Mouse (Mus musculus) midbrain, embryonic 15.5 days (tissue): ENCODE data around the gene Acss1. TPM values are rescaled to one million over a fixed set of nuclear protein-coding genes. Genes with fewer than 3 reads are reported as not detected.
A peak's percentile ranks its signal among the peaks of the same experiment; 100 is the strongest.

Source experiments
- ATAC-seq: fragments of 200-750 bp; cut with Nextera tagmentation; replicated peaks from 2 replicates; pipeline ENCODE4 v1.8.0; 2017; ENCODE audit warnings: moderate TSS enrichment
- H3K27ac ChIP-seq: fragments of 300-500 bp; sonication (generic); 2 replicates; pipeline ENCODE4 v1.5.1; 2015; ENCODE audit warnings: mild to moderate bottlenecking, inconsistent platforms
- H3K27me3 ChIP-seq: fragments of 300-500 bp; sonication (generic); replicated peaks from 2 replicates; pipeline ENCODE4 v1.6.1; 2015; ENCODE audit warnings: inconsistent platforms
- H3K36me3 ChIP-seq: fragments of 300-500 bp; sonication (generic); replicated peaks from 2 replicates; pipeline ENCODE4 v1.6.1; 2015; ENCODE audit warnings: inconsistent platforms
- H3K4me1 ChIP-seq: fragments of 300-500 bp; sonication (generic); 2 replicates; pipeline ENCODE4 v1.6.1; 2015; ENCODE audit warnings: inconsistent platforms
- H3K4me2 ChIP-seq: fragments of 300-500 bp; sonication (generic); 2 replicates; pipeline ENCODE4 v1.6.1; 2015; ENCODE audit warnings: inconsistent platforms, mild to moderate bottlenecking, moderate library complexity
- H3K4me3 ChIP-seq: fragments of 300-500 bp; sonication (generic); 2 replicates; pipeline ENCODE4 v1.5.1; 2015; ENCODE audit warnings: mild to moderate bottlenecking, inconsistent platforms
- H3K9ac ChIP-seq: fragments of 300-500 bp; sonication (generic); 2 replicates; pipeline ENCODE4 v1.6.1; 2015; ENCODE audit warnings: mild to moderate bottlenecking, inconsistent platforms
- H3K9me3 ChIP-seq: fragments of 300-500 bp; sonication (generic); 2 replicates; pipeline ENCODE4 v1.6.1; 2016; ENCODE audit warnings: inconsistent platforms
- WGBS: fragments of 180-500 bp; shearing (Covaris S2); methylation state at CpG from one replicate; pipeline ENCODE4 v1.1.7; 2015; ENCODE audit warnings: mixed read lengths; 5-methylcytosine and 5-hydroxymethylcytosine counted together
- polyA plus RNA-seq: library from polyadenylated mRNA; unstranded; fragments of >200 nt; fragmentation: Nextera tagmentation; extraction: Ambion mirVana; gene quantifications from 2 replicates; pipeline ENCODE4 v1.2.1, GENCODE M21; 2015

Acss1 gene
- polyA plus RNA-seq, 1 experiment from 2014 or later, result 16.7 TPM

DNA sequence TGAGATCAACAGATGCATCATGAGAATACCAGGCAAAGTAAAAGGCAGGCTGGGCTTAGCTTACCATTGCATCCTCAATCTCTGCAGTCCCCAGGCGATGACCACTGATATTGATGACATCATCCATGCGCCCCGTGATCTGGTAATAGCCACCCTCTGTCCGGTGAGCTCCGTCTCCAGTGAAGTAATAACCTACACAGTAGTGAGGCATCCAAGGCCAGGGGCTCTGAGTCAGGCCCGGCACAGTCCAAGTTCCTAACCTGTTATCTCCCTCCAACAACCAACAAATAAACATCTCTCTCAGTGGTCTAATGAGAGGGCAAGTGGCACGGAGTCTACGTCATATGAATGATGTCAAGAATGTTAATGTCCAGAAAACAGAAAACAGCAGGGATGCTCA, 43.4 kb downstream of the Acss1 start:
- Histone ChIP-seq H3K4me2 (no peak overlapping the region), H3K27me3 (no peaks in the 10 kb centered on the region), H3K9me3 (no peaks in the 10 kb centered on the region), H3K9ac (no peak overlapping the region), H3K36me3 (no peaks in the 10 kb centered on the region; the same call in 1 of the 2 replicates), H3K4me1 (no peaks in the 10 kb centered on the region), H3K4me3 (no peak overlapping the region), H3K27ac (no peak overlapping the region)
- 91% methylated on average over 8 of the region's 8 CpGs for WGBS
- no peak for ATAC-seq

DNA sequence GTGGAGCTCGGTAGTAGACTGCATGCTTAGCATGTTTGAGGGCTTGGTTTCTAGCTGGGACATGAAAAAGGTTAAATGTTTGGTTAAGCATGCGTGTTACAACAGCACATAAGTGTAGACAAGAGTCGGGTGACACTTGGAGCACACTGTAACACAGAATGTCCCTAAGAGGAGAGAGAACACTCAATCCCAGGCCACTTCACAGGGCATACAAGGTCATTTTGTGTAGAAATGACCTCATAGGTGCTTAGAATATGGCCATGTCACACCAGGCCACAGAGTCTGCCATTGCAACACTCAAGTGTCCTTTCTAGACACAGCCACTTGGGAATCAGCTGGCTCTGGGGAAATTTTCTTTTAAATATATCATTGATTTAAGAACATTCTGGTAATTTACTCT, 44.3 kb downstream of the Acss1 start:
- Histone ChIP-seq H3K27ac (no peak overlapping the region), H3K9ac (no peak overlapping the region), H3K4me2 (no peak overlapping the region), H3K27me3 (no peaks in the 10 kb centered on the region), H3K4me1 (no peaks in the 10 kb centered on the region), H3K9me3 (no peaks in the 10 kb centered on the region), H3K4me3 (no peak overlapping the region), H3K36me3 (no peaks in the 10 kb centered on the region; the same call in 1 of the 2 replicates)
- no peak for ATAC-seq
- WGBS, result 88% methylated on average over 3 of the region's 3 CpGs

DNA sequence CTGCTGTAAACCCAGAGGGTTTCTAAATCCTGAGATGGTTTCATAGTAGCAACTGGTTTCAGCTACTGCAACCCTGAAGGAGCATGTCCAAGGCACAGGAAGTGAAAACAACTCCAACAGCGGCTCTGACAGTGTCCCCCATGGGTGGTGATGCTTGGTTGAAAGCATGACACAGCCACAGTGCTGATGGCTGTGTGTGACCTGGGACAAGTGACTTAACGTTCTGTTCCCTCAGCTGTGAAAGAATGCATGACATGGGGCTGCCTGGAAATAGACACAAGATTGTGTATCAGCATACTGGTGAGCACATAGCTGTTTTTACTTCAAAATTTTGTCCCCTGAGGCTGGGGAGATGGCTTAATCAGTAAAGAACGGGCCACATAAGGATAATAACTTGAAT, 46.6 kb downstream of the Acss1 start:
- Histone ChIP-seq H3K4me3 (no peak overlapping the region), H3K4me1 (no peaks in the 10 kb centered on the region), H3K27ac (no peak overlapping the region), H3K9me3 (no peaks in the 10 kb centered on the region), H3K36me3 (no peaks in the 10 kb centered on the region; the same call in 1 of the 2 replicates), H3K27me3 (no peaks in the 10 kb centered on the region), H3K4me2 (no peak overlapping the region), H3K9ac (no peak overlapping the region)
- ATAC-seq, result no peak
- WGBS, result 72% methylated on average over 3 of the region's 3 CpGs

DNA sequence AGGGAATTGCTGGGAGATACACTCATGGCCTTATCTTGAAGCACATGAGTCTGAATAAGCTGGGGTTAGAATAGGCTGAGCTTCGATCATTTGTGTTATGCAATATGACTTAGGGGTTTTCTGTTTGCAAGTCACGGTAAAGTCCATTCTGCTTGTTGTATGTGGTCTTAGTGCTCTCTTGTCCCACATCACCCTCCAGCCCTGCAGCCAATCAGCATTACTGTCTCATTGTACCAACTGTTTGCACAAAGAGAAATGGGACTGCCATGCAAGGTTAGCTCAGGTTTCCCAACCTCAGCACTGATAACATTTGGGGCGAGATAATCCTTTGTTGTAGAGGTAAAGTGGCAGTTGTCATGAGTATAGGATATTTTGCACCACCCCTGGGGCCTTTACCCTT, 58.2 kb downstream of the Acss1 start:
- Histone ChIP-seq H3K27ac (no peak overlapping the region), H3K9me3 (no peaks in the 10 kb centered on the region), H3K4me3 (no peak overlapping the region), H3K4me2 (no peak overlapping the region), H3K9ac (no peak overlapping the region), H3K27me3 (no peaks in the 10 kb centered on the region), H3K36me3 (no peaks in the 10 kb centered on the region), H3K4me1 (peaks cover 15% of the 10 kb centered on the region)
- no peak for ATAC-seq
- WGBS, result 79% methylated on average over 3 of the region's 3 CpGs

DNA sequence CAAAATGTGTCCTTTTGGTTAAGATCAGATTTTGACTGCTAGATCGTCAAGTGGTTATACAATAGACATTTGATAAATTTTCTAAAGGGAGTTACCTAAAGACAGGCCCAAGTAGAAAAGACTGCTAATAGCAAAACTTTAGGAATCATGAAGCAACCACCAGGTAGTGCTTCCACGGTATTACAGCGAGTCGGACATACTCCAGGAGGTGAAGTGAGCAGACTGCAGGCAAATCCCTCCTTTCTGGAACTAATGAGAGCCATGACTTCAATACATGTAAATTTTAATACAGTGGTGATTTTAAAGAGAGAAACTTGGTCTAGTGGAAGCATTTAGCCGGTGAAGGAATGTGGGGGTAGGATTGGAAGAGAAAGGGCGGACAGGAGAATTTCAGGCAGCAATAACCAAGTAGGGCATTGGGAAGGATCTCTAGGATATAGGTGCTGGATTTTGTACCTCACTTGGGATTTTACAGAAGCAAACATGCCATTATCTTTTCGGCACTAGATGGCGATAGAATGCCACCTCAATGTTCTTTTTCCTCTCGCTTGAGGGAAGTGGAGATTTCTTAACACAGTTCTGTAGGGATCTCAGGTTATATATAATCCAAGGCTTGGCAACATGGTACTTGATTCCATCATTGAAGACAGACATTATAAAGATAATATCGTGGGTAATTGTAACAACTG, 59.3 kb downstream of the Acss1 start:
- ATAC-seq, result peak; percentile 68
- Histone ChIP-seq H3K36me3 (0 out of 2 replicates have a peak, but pooled peaks cover 3% of the 10 kb centered on the region), H3K9ac (peak overlapping the region; percentile 77), H3K4me3 (peak overlapping the region; percentile 85), H3K4me2 (peak overlapping the region; percentile 79), H3K27me3 (no peaks in the 10 kb centered on the region), H3K9me3 (no peaks in the 10 kb centered on the region), H3K27ac (peak overlapping the region; percentile 66; the same call in 1 of the 2 replicates), H3K4me1 (peaks cover 15% of the 10 kb centered on the region)
- under 1% methylated on average over 10 of the region's 10 CpGs for WGBS

DNA sequence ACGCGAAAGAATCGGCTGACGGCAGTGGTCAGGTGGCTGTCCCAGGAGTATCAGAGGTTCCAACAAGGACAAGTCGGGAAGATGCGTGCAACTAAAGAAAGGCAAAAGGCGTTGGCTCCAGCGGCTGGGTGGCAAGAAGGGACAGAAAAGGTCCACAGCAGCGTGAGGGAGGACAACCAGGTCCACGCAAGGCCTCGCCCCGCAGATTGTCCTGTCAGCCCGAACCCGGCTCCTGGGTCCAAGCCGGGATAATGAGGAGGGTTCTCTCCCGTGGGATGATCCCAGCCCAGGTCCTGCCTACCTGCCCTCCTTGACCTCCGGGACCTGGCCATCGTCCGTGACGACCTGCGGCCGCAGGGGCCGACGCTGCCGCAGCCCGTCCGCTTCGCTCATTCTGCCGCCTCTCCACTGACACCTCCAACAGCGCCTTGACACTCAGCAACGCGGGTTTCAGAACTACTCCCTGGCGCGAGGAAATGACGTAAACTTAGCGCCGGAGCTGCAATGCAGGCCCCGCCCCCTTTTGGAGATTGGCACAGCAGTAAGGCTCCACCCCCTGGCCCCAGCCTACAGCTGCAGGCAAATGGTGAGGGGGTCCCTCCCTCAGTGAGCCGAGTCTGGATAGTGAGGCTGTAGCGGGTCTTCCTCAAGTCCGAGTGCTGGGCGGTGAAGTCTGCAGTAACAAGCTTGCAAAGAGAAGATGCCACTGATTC, 60.1 kb downstream of the Acss1 start, which contains the start of gene Apmap:
Apmap (minus strand) TSS at position 481 of the 713 bp plus-strand sequence.
- H3K4me2 ChIP-seq, result peak within 1 kb of the TSS; percentile 79
- H3K9me3 ChIP-seq, result no peaks in the 10 kb centered on the region
- peak within 1 kb of the TSS; percentile 66 for H3K27ac ChIP-seq
- peak within 1 kb of the TSS; percentile 77 for H3K9ac ChIP-seq
- H3K4me1 ChIP-seq, result peaks cover 15% of the 10 kb centered on the region
- WGBS, result under 1% methylated on average over 42 of the region's 42 CpGs
- H3K27me3 ChIP-seq, result no peaks in the 10 kb centered on the region
- ATAC-seq, result peak; percentile 99
- H3K4me3 ChIP-seq, result peak within 1 kb of the TSS; percentile 85
- 0 out of 2 replicates have a peak, but pooled peaks cover 3% of the 10 kb centered on the region for H3K36me3 ChIP-seq

DNA sequence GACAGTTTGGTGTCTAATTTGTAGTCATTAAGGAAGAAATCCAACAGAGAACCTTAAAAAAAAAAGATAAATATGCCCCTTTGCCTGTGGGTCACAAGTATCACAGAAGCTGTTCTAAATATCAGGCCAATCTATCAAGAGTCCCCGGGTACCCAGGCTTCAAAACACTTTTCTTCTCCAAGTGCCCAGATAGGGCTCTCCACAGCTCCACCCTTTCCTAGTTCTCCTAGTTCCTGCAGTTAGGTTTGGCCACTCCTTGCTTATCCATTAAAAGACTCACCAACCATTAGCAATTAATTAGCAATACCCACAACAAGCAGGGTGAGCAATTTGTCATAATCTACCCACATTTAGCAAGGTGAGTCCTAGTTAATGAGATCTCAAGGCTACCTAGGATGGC, 61.2 kb downstream of the Acss1 start:
- Histone ChIP-seq H3K4me3 (peak overlapping the region; percentile 85), H3K4me2 (peak overlapping the region; percentile 79), H3K4me1 (peaks cover 15% of the 10 kb centered on the region), H3K36me3 (0 out of 2 replicates have a peak, but pooled peaks cover 3% of the 10 kb centered on the region), H3K9ac (no peak overlapping the region), H3K27me3 (no peaks in the 10 kb centered on the region), H3K9me3 (no peaks in the 10 kb centered on the region), H3K27ac (no peak overlapping the region)
- 82% methylated on average over 1 of the region's 1 CpGs for WGBS
- ATAC-seq, result no peak

DNA sequence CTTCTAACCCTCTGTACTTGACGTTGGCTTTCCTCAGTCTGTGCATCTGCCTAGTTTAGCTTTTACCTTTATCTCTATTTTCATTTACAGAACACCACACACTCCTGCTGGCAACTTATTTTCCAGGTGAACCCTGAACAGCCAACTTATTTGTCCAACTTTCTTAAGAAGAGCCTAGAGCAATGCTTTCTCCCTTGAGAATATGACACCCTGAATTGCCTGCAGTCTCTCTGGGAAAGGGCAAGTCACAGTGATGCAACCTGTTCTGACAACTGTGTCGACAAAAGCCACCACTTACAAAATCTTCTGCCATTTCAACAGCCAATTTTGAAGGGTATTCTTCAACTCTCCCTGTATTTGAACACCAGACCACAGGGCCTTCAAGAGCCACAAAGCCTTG, 63.5 kb downstream of the Acss1 start:
- Histone ChIP-seq H3K4me3 (no peak overlapping the region), H3K27ac (no peak overlapping the region), H3K9me3 (no peaks in the 10 kb centered on the region), H3K9ac (no peak overlapping the region), H3K27me3 (no peaks in the 10 kb centered on the region), H3K36me3 (0 out of 2 replicates have a peak, but pooled peaks cover 3% of the 10 kb centered on the region), H3K4me2 (no peak overlapping the region), H3K4me1 (peaks cover 15% of the 10 kb centered on the region)
- ATAC-seq, result no peak
- WGBS, result 77% methylated on average over 2 of the region's 2 CpGs

DNA sequence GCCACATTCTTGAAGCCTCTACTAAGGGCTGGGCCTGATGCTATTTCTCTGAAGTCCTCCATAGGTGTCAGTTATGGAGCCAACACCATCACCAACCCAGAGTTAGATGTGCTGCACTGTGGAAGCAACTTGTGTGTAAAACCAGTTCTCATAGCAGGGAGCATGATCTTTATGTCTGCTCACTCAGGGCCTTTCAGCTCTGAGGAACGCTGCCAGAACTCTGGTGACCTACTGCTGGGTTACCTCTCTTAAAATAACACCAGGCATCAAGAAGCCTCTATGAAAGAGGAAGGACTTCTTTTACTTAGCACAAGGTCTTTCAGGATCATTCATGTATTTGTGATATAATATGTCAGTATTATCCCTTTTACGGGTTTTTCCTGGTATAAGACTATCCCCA, 66.1 kb downstream of the Acss1 start:
- Histone ChIP-seq H3K27me3 (no peaks in the 10 kb centered on the region), H3K36me3 (0 out of 2 replicates have a peak, but pooled peaks cover 6% of the 10 kb centered on the region), H3K4me1 (peaks cover 4% of the 10 kb centered on the region), H3K9me3 (no peaks in the 10 kb centered on the region), H3K9ac (no peak overlapping the region), H3K4me3 (no peak overlapping the region), H3K27ac (no peak overlapping the region), H3K4me2 (no peak overlapping the region)
- no peak for ATAC-seq
- 94% methylated on average over 2 of the region's 2 CpGs for WGBS

DNA sequence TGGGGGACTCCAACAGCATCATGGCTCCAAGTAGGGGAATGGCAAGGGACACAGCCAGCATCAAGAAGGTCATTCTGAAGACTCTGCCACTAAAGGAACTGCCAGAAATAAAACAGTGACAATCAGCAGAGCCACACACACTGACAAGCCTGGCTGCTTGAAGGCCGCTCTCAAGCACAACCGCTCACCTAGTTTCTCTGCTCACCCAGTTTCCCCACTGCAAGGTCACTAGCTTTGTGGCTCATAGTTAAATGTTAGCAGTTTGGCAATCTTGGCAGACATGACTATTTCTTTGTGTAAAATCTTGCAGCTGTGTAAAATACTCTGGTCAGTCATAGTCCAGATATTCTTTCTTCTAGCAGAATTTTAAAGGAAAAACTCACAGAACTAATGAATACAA, 68.0 kb downstream of the Acss1 start:
- Histone ChIP-seq H3K4me3 (no peak overlapping the region), H3K4me2 (no peak overlapping the region), H3K27ac (no peak overlapping the region), H3K27me3 (no peaks in the 10 kb centered on the region), H3K9ac (no peak overlapping the region), H3K9me3 (no peaks in the 10 kb centered on the region), H3K36me3 (0 out of 2 replicates have a peak, but pooled peaks cover 6% of the 10 kb centered on the region), H3K4me1 (no peaks in the 10 kb centered on the region)
- no peak for ATAC-seq
- 88% methylated on average over 2 of the region's 2 CpGs for WGBS

DNA sequence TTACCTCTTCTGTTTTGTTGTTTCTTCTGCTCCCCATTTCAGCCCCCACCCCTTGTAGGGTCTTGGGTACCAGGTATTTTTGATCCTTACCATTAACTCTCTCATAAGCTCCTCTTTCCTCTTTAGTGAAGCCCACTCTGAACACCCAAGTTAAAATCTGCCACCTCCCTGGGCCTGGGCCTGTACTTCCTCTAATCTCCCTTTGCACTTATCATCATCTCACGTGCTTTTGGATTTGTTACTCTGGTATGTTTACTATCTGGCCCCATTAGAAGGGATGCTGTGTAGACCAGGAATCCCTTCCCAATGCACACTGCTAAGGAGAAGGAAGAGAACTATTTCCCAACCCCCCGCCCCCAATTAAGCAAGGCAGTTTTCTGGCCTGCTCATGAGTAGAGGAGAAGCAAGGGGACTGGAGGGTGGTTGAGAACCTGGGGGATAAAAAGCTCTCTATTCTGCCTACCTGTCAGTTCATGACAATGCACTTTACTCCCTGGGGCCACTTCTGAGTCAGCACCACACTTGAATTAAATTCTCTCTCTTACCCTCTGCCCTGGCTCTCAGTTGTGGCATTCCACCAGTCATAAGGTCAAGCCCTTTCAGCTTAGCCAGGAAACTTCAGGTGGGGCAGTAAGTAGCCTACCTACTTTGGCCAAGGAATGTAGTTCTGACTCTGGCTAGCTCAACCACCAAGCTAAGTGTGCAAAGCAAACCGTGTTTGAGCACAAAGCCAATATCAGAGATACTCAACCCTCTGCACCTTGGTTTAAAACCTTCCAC, 72.7 kb downstream of the Acss1 start:
- no peak for ATAC-seq
- H3K9ac ChIP-seq, result no peak overlapping the region
- no peaks in the 10 kb centered on the region for H3K4me1 ChIP-seq
- no peak overlapping the region for H3K27ac ChIP-seq
- H3K27me3 ChIP-seq, result no peaks in the 10 kb centered on the region
- H3K9me3 ChIP-seq, result no peaks in the 10 kb centered on the region
- no peak overlapping the region for H3K4me3 ChIP-seq
- peaks cover 16% of the 10 kb centered on the region; the same call in 1 of the 2 replicates for H3K36me3 ChIP-seq
- H3K4me2 ChIP-seq, result no peak overlapping the region
- WGBS, result 92% methylated on average over 3 of the region's 3 CpGs

DNA sequence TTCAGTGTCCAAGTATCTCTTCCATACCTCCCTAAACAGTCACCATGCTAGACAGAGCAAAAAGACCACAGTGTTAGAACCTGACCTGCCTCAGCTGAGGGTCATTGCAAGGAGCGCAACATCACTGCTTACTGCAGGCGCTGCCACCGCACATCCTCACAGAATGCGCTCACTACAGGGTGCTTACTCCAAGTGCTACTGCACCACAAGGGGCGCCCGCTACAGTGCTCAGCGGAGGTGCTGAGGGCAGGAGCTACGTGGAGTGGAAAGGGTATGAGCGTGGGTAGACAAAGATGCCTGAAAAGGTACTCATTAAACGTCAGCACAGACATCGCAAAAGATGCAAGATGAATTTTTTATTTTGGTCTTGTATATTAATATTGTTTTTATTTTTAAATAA, 79.2 kb downstream of the Acss1 start:
- peaks cover 42% of the 10 kb centered on the region for H3K36me3 ChIP-seq
- H3K4me2 ChIP-seq, result no peak overlapping the region
- no peaks in the 10 kb centered on the region for H3K27me3 ChIP-seq
- no peak for ATAC-seq
- no peaks in the 10 kb centered on the region for H3K4me1 ChIP-seq
- no peak overlapping the region for H3K4me3 ChIP-seq
- WGBS, result 68% methylated on average over 11 of the region's 11 CpGs
- no peak overlapping the region for H3K9ac ChIP-seq
- no peak overlapping the region for H3K27ac ChIP-seq
- H3K9me3 ChIP-seq, result no peaks in the 10 kb centered on the region
